Mouse (Mus musculus) forebrain, embryonic 13.5 days (tissue): ENCODE results near the gene Tas2r143. TPM values are rescaled to one million over a fixed set of nuclear protein-coding genes. Genes with fewer than 3 reads are reported as not detected.

Experiments used
- ATAC-seq: fragments of 200-750 bp; cut with Nextera tagmentation; 2 replicates; pipeline ENCODE4 v1.8.0; 2017
- H3K27ac ChIP-seq: fragments of 300-500 bp; sonication (generic); 2 replicates; pipeline ENCODE4 v1.5.1; 2015; ENCODE audit warnings: inconsistent platforms, mild to moderate bottlenecking, moderate library complexity
- H3K27me3 ChIP-seq: fragments of 300-500 bp; sonication (generic); 2 replicates; pipeline ENCODE4 v1.6.1; 2015; ENCODE audit warnings: mild to moderate bottlenecking, inconsistent platforms
- H3K36me3 ChIP-seq: fragments of 300-500 bp; sonication (generic); 2 replicates; pipeline ENCODE4 v1.6.1; 2015; ENCODE audit warnings: mild to moderate bottlenecking, inconsistent platforms; ENCODE audit not compliant: poor library complexity, severe bottlenecking
- H3K4me1 ChIP-seq: fragments of 300-500 bp; sonication (generic); 2 replicates; pipeline ENCODE4 v1.6.1; 2015; ENCODE audit warnings: inconsistent platforms
- H3K4me2 ChIP-seq: fragments of 300-500 bp; sonication (generic); 2 replicates; pipeline ENCODE4 v1.6.1; 2015; ENCODE audit warnings: inconsistent platforms, mild to moderate bottlenecking, moderate library complexity
- H3K4me3 ChIP-seq: fragments of 300-500 bp; sonication (generic); 2 replicates; pipeline ENCODE4 v1.5.1; 2015; ENCODE audit warnings: mild to moderate bottlenecking, inconsistent platforms
- H3K9ac ChIP-seq: fragments of 300-500 bp; sonication (generic); 2 replicates; pipeline ENCODE4 v1.6.1; 2015; ENCODE audit warnings: mild to moderate bottlenecking, inconsistent platforms
- H3K9me3 ChIP-seq: fragments of 300-500 bp; sonication (generic); replicated peaks from 2 replicates; pipeline ENCODE4 v1.6.1; 2016; ENCODE audit warnings: inconsistent platforms
- WGBS: fragments of 180-500 bp; shearing (Covaris S2); methylation state at CpG from one replicate; pipeline ENCODE4 v1.1.7; 2015; 5-methylcytosine and 5-hydroxymethylcytosine counted together
- polyA plus RNA-seq: library from polyadenylated mRNA; unstranded; fragments of >200 nt; fragmentation: Nextera tagmentation; extraction: Ambion mirVana; gene quantifications from 2 replicates; pipeline ENCODE4 v1.2.1, GENCODE M21; 2015

Gene Tas2r143
- polyA plus RNA-seq, 1 experiment from 2014 or later, result not detected

GRCm38 (mm10) chr6:42381221-42381620, 18.8 kb upstream of the Tas2r143 start:
- no peak for ATAC-seq
- no peak overlapping the region for H3K4me3 ChIP-seq

GRCm38 (mm10) chr6:42381916-42382381, 18.1 kb upstream of the Tas2r143 start:
- WGBS, result 81% methylated on average over 9 of the region's 9 CpGs
- H3K4me3 ChIP-seq, result no peak overlapping the region
- no peak overlapping the region for H3K4me2 ChIP-seq
- H3K9me3 ChIP-seq, result no peaks in the 10 kb centered on the region
- no peak for ATAC-seq
- no peaks in the 10 kb centered on the region for H3K36me3 ChIP-seq
- H3K27ac ChIP-seq, result no peak overlapping the region
- no peaks in the 10 kb centered on the region for H3K27me3 ChIP-seq
- H3K9ac ChIP-seq, result no peak overlapping the region
- no peaks in the 10 kb centered on the region for H3K4me1 ChIP-seq

More at GRCm38 (mm10) chr6:42381221-42381620, 18.8 kb upstream of the Tas2r143 start:
- no peak overlapping the region for H3K4me2 ChIP-seq
- H3K27ac ChIP-seq, result no peak overlapping the region
- H3K27me3 ChIP-seq, result no peaks in the 10 kb centered on the region
- 20% methylated on average over 2 of the region's 2 CpGs for WGBS
- no peak overlapping the region for H3K9ac ChIP-seq
- H3K4me1 ChIP-seq, result no peaks in the 10 kb centered on the region
- no peaks in the 10 kb centered on the region for H3K9me3 ChIP-seq
- no peaks in the 10 kb centered on the region for H3K36me3 ChIP-seq

- WGBS, result 80% methylated on average over 5 of the region's 5 CpGs
- no peak for ATAC-seq
- Histone ChIP-seq H3K27me3 (no peaks in the 10 kb centered on the region), H3K9me3 (no peaks in the 10 kb centered on the region), H3K4me1 (no peaks in the 10 kb centered on the region), H3K4me2 (no peak overlapping the region), H3K4me3 (no peak overlapping the region), H3K36me3 (no peaks in the 10 kb centered on the region), H3K9ac (no peak overlapping the region), H3K27ac (no peak overlapping the region)
Measured at GRCm38 (mm10) chr6:42383360-42383759, 16.7 kb upstream of the Tas2r143 start.

GRCm38 (mm10) chr6:42385635-42386034, 14.4 kb upstream of the Tas2r143 start:
- WGBS, result 82% methylated on average over 4 of the region's 4 CpGs
- no peaks in the 10 kb centered on the region for H3K27me3 ChIP-seq

GRCm38 (mm10) chr6:42391796-42392330, 8.2 kb upstream of the Tas2r143 start:
- ATAC-seq, result no peak
- Histone ChIP-seq H3K9me3 (no peaks in the 10 kb centered on the region), H3K27me3 (no peaks in the 10 kb centered on the region), H3K9ac (no peak overlapping the region), H3K36me3 (no peaks in the 10 kb centered on the region), H3K27ac (no peak overlapping the region), H3K4me2 (no peak overlapping the region), H3K4me3 (no peak overlapping the region), H3K4me1 (no peaks in the 10 kb centered on the region)
- whole genome bisulfite sequencing, result 73% methylated on average over 2 of the region's 2 CpGs

More at GRCm38 (mm10) chr6:42385635-42386034, 14.4 kb upstream of the Tas2r143 start:
- no peak overlapping the region for H3K27ac ChIP-seq
- no peaks in the 10 kb centered on the region for H3K4me1 ChIP-seq
- no peaks in the 10 kb centered on the region for H3K9me3 ChIP-seq
- no peak overlapping the region for H3K4me3 ChIP-seq
- no peaks in the 10 kb centered on the region for H3K36me3 ChIP-seq
- H3K4me2 ChIP-seq, result no peak overlapping the region
- no peak for ATAC-seq
- H3K9ac ChIP-seq, result no peak overlapping the region

GRCm38 (mm10) chr6:42395960-42396809, 3.9 kb upstream of the Tas2r143 start:
- no peak overlapping the region for H3K27ac ChIP-seq
- no peak overlapping the region for H3K4me3 ChIP-seq
- no peaks in the 10 kb centered on the region for H3K4me1 ChIP-seq
- 73% methylated on average over 9 of the region's 9 CpGs for WGBS
- ATAC-seq, result no peak
- no peaks in the 10 kb centered on the region for H3K9me3 ChIP-seq
- no peaks in the 10 kb centered on the region for H3K36me3 ChIP-seq
- no peaks in the 10 kb centered on the region for H3K27me3 ChIP-seq
- H3K4me2 ChIP-seq, result no peak overlapping the region
- no peak overlapping the region for H3K9ac ChIP-seq

GRCm38 (mm10) chr6:42397041-42397657, 2.9 kb upstream of the Tas2r143 start:
- H3K36me3 ChIP-seq, result no peaks in the 10 kb centered on the region
- no peak overlapping the region for H3K4me3 ChIP-seq
- no peaks in the 10 kb centered on the region for H3K9me3 ChIP-seq
- no peak overlapping the region for H3K4me2 ChIP-seq
- 79% methylated on average over 3 of the region's 3 CpGs for WGBS
- H3K9ac ChIP-seq, result no peak overlapping the region
- no peak overlapping the region for H3K27ac ChIP-seq
- ATAC-seq, result no peak
- H3K4me1 ChIP-seq, result no peaks in the 10 kb centered on the region
- no peaks in the 10 kb centered on the region for H3K27me3 ChIP-seq

GRCm38 (mm10) chr6:42398285-42398684, 1.8 kb upstream of the Tas2r143 start:
- no peaks in the 10 kb centered on the region for H3K27me3 ChIP-seq
- no peak overlapping the region for H3K9ac ChIP-seq
- H3K4me2 ChIP-seq, result no peak overlapping the region
- H3K9me3 ChIP-seq, result no peaks in the 10 kb centered on the region
- 87% methylated on average over 3 of the region's 3 CpGs for WGBS
- ATAC-seq, result no peak
- H3K27ac ChIP-seq, result no peak overlapping the region
- H3K36me3 ChIP-seq, result no peaks in the 10 kb centered on the region
- no peaks in the 10 kb centered on the region for H3K4me1 ChIP-seq
- no peak overlapping the region for H3K4me3 ChIP-seq

- Histone ChIP-seq H3K4me2 (no peak overlapping the region), H3K9ac (no peak overlapping the region), H3K27ac (no peak overlapping the region), H3K4me1 (no peaks in the 10 kb centered on the region), H3K36me3 (no peaks in the 10 kb centered on the region), H3K9me3 (no peaks in the 10 kb centered on the region), H3K27me3 (no peaks in the 10 kb centered on the region), H3K4me3 (no peak overlapping the region)
- no peak for ATAC-seq
- 96% methylated on average over 1 of the region's 1 CpGs for WGBS
Measured at GRCm38 (mm10) chr6:42398998-42399397, 1.0 kb upstream of the Tas2r143 start.

- Histone ChIP-seq H3K9ac (no peak within 1 kb of the TSS), H3K4me2 (no peak within 1 kb of the TSS), H3K27me3 (no peaks in the 10 kb centered on the region), H3K36me3 (no peaks in the 10 kb centered on the region), H3K9me3 (no peaks in the 10 kb centered on the region), H3K27ac (no peak within 1 kb of the TSS), H3K4me1 (no peaks in the 10 kb centered on the region), H3K4me3 (no peak within 1 kb of the TSS)
- ATAC-seq, result no peak
- 95% methylated on average over 2 of the region's 2 CpGs for WGBS
Measured at GRCm38 (mm10) chr6:42405134-42405533, 5.1 kb downstream of the Tas2r143 start, which contains the start of gene Tas2r135. TSS of gene Tas2r135 (plus strand) at chr6:42405434.

- WGBS, result 88% methylated on average over 2 of the region's 2 CpGs
- H3K4me2 ChIP-seq, result no peak overlapping the region
- no peak overlapping the region for H3K4me3 ChIP-seq
- no peaks in the 10 kb centered on the region for H3K27me3 ChIP-seq
- ATAC-seq, result no peak
- no peaks in the 10 kb centered on the region for H3K36me3 ChIP-seq
- H3K9ac ChIP-seq, result no peak overlapping the region
- H3K4me1 ChIP-seq, result no peaks in the 10 kb centered on the region
- no peak overlapping the region for H3K27ac ChIP-seq
- H3K9me3 ChIP-seq, result no peaks in the 10 kb centered on the region
Measured at GRCm38 (mm10) chr6:42419443-42419842, 19.4 kb downstream of the Tas2r143 start.

- WGBS, result 81% methylated on average over 2 of the region's 2 CpGs
- ATAC-seq, result no peak
- H3K27me3 ChIP-seq, result no peaks in the 10 kb centered on the region
Measured at GRCm38 (mm10) chr6:42421439-42421838, 21.4 kb downstream of the Tas2r143 start.

More at GRCm38 (mm10) chr6:42421439-42421838, 21.4 kb downstream of the Tas2r143 start:
- Histone ChIP-seq H3K9me3 (no peaks in the 10 kb centered on the region), H3K4me3 (no peak overlapping the region), H3K4me1 (no peaks in the 10 kb centered on the region), H3K27ac (no peak overlapping the region), H3K9ac (no peak overlapping the region), H3K4me2 (no peak overlapping the region), H3K36me3 (no peaks in the 10 kb centered on the region)
